Mouse (Mus musculus): ENCODE measurements around the gene Pygo2. TPM values are rescaled to one million over a fixed set of nuclear protein-coding genes. Genes with fewer than 3 reads are reported as not detected.
A peak's percentile ranks its signal among the peaks of the same experiment; 100 is the strongest.

The Pygo2 gene
- total and polyA plus RNA-seq, 2 experiments from 2014 or later, result 31.0 to 74.7 TPM

- no peak for TF ChIP-seq CTCF (IDR thresholded peaks at IDR 0.05; ENCODE audit: low read depth)
- DNase-seq (ENCODE audit: low spot score) (peak; percentile 79), ATAC-seq (no peak)
- 72% methylated on average over 6 of the region's 6 CpGs for WGBS
- Histone ChIP-seq H3K4me1 (ENCODE audit: insufficient read depth, low read length) (peaks cover 20% of the 10 kb centered on the region), H3K36me3 (ENCODE audit: insufficient read depth, low read length) (no peaks in the 10 kb centered on the region), H3K9ac (replicated peaks; ENCODE audit: low read length) (no peak overlapping the region), H3K9me3 (ENCODE audit: low read length) (no peaks in the 10 kb centered on the region), H3K4me3 (ENCODE audit: low read length) (no peak overlapping the region), H3K27ac (no peak overlapping the region), H3K4me2 (ENCODE audit: low read depth, low read length) (no peak overlapping the region), H3K27me3 (ENCODE audit: insufficient read depth, low read length) (no peaks in the 10 kb centered on the region)
Measured at GRCm38 (mm10) chr3:89388901-89389740, 40.9 kb upstream of the Pygo2 start.

DNA sequence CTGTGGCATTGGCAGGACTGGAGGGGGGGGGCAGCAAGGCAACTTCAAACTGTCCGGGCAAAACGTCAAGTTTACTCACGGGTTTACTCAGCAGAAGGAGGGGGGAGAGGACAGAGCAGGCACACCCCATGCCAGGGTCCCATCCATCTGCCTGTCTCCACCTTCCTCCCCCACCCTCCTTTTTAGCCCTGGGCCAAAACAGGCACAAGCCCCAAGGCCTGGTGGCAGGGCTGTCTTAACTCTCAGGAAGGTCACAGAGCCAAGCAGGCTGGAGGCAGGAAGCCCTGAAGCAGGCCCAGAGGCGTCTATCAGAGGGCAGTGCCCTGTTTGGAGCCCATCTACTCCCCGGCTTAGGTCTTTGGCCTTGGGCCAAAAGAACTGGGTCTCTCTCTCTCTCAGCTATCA is 39.9 kb upstream of the Pygo2 start:
- Histone ChIP-seq H3K9me3 (ENCODE audit: low read length) (no peaks in the 10 kb centered on the region), H3K4me2 (ENCODE audit: low read depth, low read length) (no peak overlapping the region), H3K36me3 (ENCODE audit: insufficient read depth, low read length) (no peaks in the 10 kb centered on the region), H3K4me1 (ENCODE audit: insufficient read depth, low read length) (peaks cover 28% of the 10 kb centered on the region), H3K27me3 (ENCODE audit: insufficient read depth, low read length) (no peaks in the 10 kb centered on the region), H3K4me3 (ENCODE audit: low read length) (no peak overlapping the region), H3K9ac (replicated peaks; ENCODE audit: low read length) (no peak overlapping the region), H3K27ac (no peak overlapping the region)
- ATAC-seq, result no peak
- WGBS, result 17% methylated on average over 5 of the region's 5 CpGs
- peak; percentile 51 for DNase-seq (ENCODE audit: low spot score)
- no peak for TF ChIP-seq CTCF (IDR thresholded peaks at IDR 0.05; ENCODE audit: low read depth)

DNA sequence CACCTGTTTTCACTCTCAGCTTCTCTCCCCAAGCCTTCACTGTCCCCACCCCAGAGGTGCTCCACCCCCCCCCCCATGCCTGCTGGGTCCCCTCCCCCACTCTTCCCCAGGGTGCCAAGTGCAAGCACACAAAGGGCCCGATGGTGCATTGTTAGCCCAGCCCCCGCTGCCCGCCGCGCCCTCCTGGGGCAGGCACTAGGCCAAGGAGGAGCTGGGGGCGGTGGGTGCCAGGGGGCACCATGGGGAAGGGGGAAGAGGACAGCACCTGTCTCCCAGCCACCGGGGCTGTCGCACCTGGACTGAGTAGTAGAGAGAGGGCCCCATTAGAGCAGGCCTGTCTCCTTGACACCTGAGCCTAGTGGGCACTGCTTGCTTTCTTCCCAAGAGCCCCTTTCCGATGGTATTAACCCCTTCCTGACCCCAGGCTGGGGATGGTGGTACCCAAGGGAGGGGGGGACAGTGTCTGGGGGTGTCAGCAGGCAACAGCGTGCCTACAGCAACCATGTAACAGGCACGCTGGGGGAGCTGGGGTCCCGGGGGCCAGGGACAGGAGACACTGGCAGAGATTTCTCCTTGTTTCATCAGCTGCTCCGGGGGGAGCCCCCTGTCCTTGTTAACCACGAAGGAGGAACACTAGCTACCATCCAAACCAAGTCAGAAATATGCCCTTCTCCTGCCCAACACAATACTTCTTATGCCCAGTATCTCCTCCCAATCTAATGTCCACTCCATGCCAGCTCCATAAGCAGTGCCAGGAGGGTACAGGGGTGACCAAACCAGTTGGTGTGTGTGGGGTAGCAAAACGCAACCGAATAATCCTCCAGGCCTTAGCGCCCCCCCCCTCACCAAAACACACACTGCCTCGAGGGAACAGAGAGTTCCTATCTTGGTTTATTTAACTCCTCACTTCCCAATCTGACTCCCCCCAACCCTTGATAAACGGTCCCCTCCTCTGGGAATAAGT is 39.0 kb upstream of the Pygo2 start:
- H3K27me3 ChIP-seq (ENCODE audit: insufficient read depth, low read length), result no peaks in the 10 kb centered on the region
- WGBS, result 9% methylated on average over 19 of the region's 19 CpGs

GRCm38 (mm10) chr3:89391663-89392511 is 38.1 kb upstream of the Pygo2 start:
- Histone ChIP-seq H3K9ac (replicated peaks; ENCODE audit: low read length) (peak overlapping the region; percentile 63), H3K4me1 (ENCODE audit: insufficient read depth, low read length) (peaks cover 41% of the 10 kb centered on the region), H3K4me2 (ENCODE audit: low read depth, low read length) (peak overlapping the region; percentile 100), H3K36me3 (ENCODE audit: insufficient read depth, low read length) (no peaks in the 10 kb centered on the region), H3K27me3 (ENCODE audit: insufficient read depth, low read length) (no peaks in the 10 kb centered on the region), H3K27ac (peak overlapping the region; percentile 58; the same call in 1 of the 2 replicates), H3K9me3 (ENCODE audit: low read length) (no peaks in the 10 kb centered on the region), H3K4me3 (ENCODE audit: low read length) (peak overlapping the region; percentile 48)
- DNase-seq (ENCODE audit: low spot score) (peak; percentile 55), ATAC-seq (no peak)
- no peak for TF ChIP-seq CTCF (IDR thresholded peaks at IDR 0.05; ENCODE audit: low read depth)
- under 1% methylated on average over 53 of the region's 56 CpGs for WGBS

More for the DNA sequence above, 39.0 kb upstream of the Pygo2 start:
- H3K4me2 ChIP-seq (ENCODE audit: low read depth, low read length), result peak overlapping the region; percentile 100
- H3K4me1 ChIP-seq (ENCODE audit: insufficient read depth, low read length), result peaks cover 37% of the 10 kb centered on the region
- peak overlapping the region; percentile 48 for H3K4me3 ChIP-seq (ENCODE audit: low read length)
- no peaks in the 10 kb centered on the region for H3K36me3 ChIP-seq (ENCODE audit: insufficient read depth, low read length)
- no peak for TF ChIP-seq CTCF (IDR thresholded peaks at IDR 0.05; ENCODE audit: low read depth)
- ATAC-seq (no peak), DNase-seq (ENCODE audit: low spot score) (no peak)
- H3K9ac ChIP-seq (replicated peaks; ENCODE audit: low read length), result peak overlapping the region; percentile 63; the same call in 1 of the 2 replicates
- no peaks in the 10 kb centered on the region for H3K9me3 ChIP-seq (ENCODE audit: low read length)
- H3K27ac ChIP-seq, result 0 out of 2 replicates have a peak overlapping the region, but pooled peaks have one; percentile 58

- Histone ChIP-seq H3K27me3 (ENCODE audit: insufficient read depth, low read length) (no peaks in the 10 kb centered on the region), H3K27ac (peak overlapping the region; percentile 58; the same call in 1 of the 2 replicates), H3K36me3 (ENCODE audit: insufficient read depth, low read length) (no peaks in the 10 kb centered on the region), H3K4me2 (ENCODE audit: low read depth, low read length) (peak overlapping the region; percentile 100), H3K9me3 (ENCODE audit: low read length) (no peaks in the 10 kb centered on the region), H3K9ac (replicated peaks; ENCODE audit: low read length) (peak overlapping the region; percentile 37; the same call in 1 of the 2 replicates), H3K4me3 (ENCODE audit: low read length) (peak overlapping the region; percentile 48), H3K4me1 (ENCODE audit: insufficient read depth, low read length) (peaks cover 41% of the 10 kb centered on the region)
- WGBS, result 0% methylated on average over 20 of the region's 24 CpGs
- no peak for TF ChIP-seq CTCF (IDR thresholded peaks at IDR 0.05; ENCODE audit: low read depth)
- ATAC-seq (no peak), DNase-seq (ENCODE audit: low spot score) (no peak)
Measured at GRCm38 (mm10) chr3:89392871-89393311, 37.1 kb upstream of the Pygo2 start.
